Mouse (Mus musculus): Measurements from ENCODE around the gene Oxtr. TPM values are rescaled to one million over a fixed set of nuclear protein-coding genes. Genes with fewer than 3 reads are reported as not detected.
A peak's percentile ranks its signal among the peaks of the same experiment; 100 is the strongest.

Oxtr gene
- total RNA-seq (2021) = 1 to 10 TPM; 7.2 to 8.7 TPM

GRCm38 (mm10) chr6:112489910-112490559, at the start of gene Oxtr:
Oxtr (minus strand) TSS chr6:112489943.
- no peak for DNase-seq

GRCm38 (mm10) chr6:112525434-112525833, 35.7 kb upstream of the Oxtr start:
- DNase-seq = no peak

GRCm38 (mm10) chr6:112524459-112524858, 34.7 kb upstream of the Oxtr start:
- no peak for DNase-seq

- no peak for DNase-seq
These were observed 28.2 kb upstream of the Oxtr start for GRCm38 (mm10) chr6:112517991-112518390.

- DNase-seq = no peak
These were observed 27.8 kb upstream of the Oxtr start for GRCm38 (mm10) chr6:112517572-112517971.

- DNase-seq = no peak
These were observed 26.8 kb upstream of the Oxtr start for GRCm38 (mm10) chr6:112516496-112516895.

- DNase-seq = no peak
These were observed 24.8 kb upstream of the Oxtr start for GRCm38 (mm10) chr6:112514591-112514990.

- DNase-seq = no peak
These were observed 20.6 kb upstream of the Oxtr start for GRCm38 (mm10) chr6:112510346-112510745.

GRCm38 (mm10) chr6:112509590-112510131, 19.9 kb upstream of the Oxtr start:
- no peak for DNase-seq

- no peak for DNase-seq
These were observed 17.9 kb upstream of the Oxtr start for GRCm38 (mm10) chr6:112507617-112508016.

- no peak for DNase-seq
These were observed 11.4 kb upstream of the Oxtr start for GRCm38 (mm10) chr6:112501156-112501555.

GRCm38 (mm10) chr6:112499456-112499855, 9.7 kb upstream of the Oxtr start:
- DNase-seq = no peak

GRCm38 (mm10) chr6:112498716-112499115, 9.0 kb upstream of the Oxtr start:
- DNase-seq = no peak

- DNase-seq = no peak
These were observed 7.7 kb upstream of the Oxtr start for GRCm38 (mm10) chr6:112497456-112497855.

- DNase-seq = no peak
These were observed 6.7 kb upstream of the Oxtr start for GRCm38 (mm10) chr6:112496291-112497060.

GRCm38 (mm10) chr6:112495219-112495618, 5.5 kb upstream of the Oxtr start:
- DNase-seq = no peak

GRCm38 (mm10) chr6:112494620-112495081, 4.9 kb upstream of the Oxtr start:
- no peak for DNase-seq

GRCm38 (mm10) chr6:112493371-112493770, 3.6 kb upstream of the Oxtr start:
- DNase-seq = no peak

GRCm38 (mm10) chr6:112492656-112493055, 2.9 kb upstream of the Oxtr start:
- DNase-seq = no peak

- DNase-seq = no peak
These were observed 1.8 kb upstream of the Oxtr start for GRCm38 (mm10) chr6:112491521-112491920.

- peak; percentile 80 to 83 for DNase-seq
These were observed 991 bp upstream of the Oxtr start for GRCm38 (mm10) chr6:112490625-112491242.

- DNase-seq = no peak
These were observed 398 bp downstream of the Oxtr start for GRCm38 (mm10) chr6:112489181-112489909.

GRCm38 (mm10) chr6:112488821-112489180, 942 bp downstream of the Oxtr start:
- no peak for DNase-seq

Data from layer of hippocampus, postnatal 36 days (tissue).